Mouse (Mus musculus) cerebellum, adult 18-20 months (tissue): ENCODE data around the gene G3bp2.
"Not testable (repeated sequence)": the region's sequence is repeated elsewhere in the genome, so short reads cannot be mapped to it uniquely, and the experiment has no call there.

ENCODE experiments used
- DNase-seq, 2 experiments: peaks; one replicate each; pipeline ENCODE4 v3.0.0; 2021

The G3bp2 gene

GRCm38 (mm10) chr5:92083417-92084038 lies at the start of gene G3bp2:
Gene G3bp2, minus strand, starts transcription at chr5:92083719.
- peak; percentile 95 to 97 for DNase-seq

DNA sequence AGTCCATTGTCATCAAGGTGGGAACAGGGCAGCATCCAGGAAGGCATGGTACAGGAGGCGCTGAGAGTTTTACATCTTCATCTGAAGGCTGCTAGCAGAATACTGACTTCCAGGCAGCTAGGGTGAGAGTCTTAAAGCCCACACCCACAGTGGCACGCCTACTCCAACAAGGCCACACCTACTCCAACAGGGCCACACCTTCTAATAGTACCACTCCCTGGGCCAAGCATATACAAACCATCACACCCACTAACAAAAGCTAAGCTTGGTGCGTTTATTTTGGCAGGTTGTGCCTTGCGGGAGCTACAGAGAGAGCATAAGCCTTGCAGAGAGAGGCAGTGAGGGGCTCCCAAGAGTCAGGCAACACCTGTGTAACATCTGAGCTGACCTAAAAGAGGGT lies 49.5 kb upstream of the G3bp2 start:
- not testable (repeated sequence) for DNase-seq

- no peak for DNase-seq
Measured at GRCm38 (mm10) chr5:92132127-92132526, 48.6 kb upstream of the G3bp2 start.

DNA sequence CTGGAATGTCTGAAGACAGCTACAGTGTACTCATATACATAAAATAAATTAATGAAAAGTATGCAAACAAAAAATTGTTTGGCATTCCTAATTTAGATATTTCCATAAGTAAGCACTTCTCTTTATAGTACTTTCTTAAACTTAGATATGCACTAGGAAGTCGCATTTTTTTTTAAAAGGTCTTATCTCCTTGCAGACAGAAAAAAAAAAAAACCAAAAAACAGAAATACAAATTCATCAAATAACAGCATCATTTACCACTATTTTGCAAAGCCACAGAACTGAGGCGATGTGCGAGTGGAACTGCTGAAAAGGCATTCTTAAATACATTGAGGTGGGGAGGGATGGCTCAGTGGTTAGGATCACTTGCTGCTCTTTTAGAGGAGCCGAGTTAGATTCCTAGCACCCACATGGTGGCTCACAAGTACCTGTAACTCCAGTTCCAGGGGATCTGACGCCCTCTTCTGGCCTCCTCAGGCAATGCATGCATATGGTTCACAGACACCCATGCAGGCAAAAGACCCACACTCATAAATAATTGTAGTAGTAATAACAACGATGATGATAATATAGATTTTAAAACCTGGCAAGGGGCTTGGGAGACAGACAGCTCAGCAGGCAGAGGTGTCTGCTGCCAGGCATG lies 46.6 kb upstream of the G3bp2 start:
- DNase-seq: no peak

DNA sequence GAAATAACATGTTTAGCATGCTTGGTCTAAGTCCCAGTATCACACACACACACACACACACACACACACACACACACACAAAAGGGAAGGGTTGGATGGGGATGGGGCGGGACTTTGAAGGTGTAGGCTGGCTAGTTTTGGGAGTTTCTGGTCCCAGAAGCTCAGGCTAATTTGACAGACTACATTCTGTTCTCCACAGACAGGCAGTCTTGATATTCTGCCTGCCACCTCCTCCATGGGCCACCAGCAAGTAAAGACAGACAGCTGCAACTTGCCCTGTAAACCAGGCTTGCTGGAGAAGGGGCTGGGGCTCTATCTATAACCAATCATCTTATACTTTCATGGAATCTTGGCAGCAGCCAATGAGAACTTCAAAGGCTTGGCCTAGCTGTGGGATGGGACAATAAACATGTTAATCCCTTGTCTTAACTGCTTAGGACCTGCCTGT lies 45.8 kb upstream of the G3bp2 start:
- no peak for DNase-seq

DNA sequence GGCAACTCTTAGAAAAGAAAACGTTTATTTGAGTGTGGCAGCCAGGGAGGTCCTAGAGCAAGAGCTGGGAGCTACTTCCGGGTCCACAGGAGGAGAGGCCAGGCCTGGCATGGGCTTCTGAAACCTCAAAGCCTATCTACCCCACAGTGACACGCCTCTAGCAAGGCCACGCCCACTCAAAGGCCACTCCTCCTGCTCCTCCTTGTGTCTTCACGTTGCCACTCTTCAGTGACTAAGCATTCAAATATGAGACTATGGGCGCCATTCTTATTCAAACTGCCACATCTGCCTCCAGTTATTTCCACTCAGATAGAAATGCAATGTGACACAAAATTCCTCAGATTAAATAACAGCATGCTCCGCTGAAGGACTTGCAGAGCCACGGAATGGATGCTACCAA lies 45.1 kb upstream of the G3bp2 start:
- DNase-seq: no peak

DNA sequence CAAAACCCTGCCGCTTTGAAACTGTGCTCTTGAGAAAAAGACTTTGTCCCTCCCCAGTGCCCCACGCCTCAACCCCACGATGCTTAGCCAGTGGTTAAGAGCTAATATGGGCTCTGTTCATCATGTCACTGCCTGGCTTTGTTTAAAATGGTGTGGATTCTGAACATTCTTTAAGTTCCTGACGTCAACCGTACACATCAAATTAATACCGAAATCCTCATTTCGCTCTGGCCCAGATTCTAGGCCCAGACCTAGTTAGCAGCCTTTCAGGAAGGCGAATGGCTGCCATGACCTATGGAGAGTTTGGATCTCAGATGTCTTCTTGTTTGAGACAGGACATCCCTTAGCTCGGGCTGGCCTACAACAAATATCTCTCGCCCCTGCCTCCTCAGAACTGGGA lies 44.2 kb upstream of the G3bp2 start:
- no peak for DNase-seq

DNA sequence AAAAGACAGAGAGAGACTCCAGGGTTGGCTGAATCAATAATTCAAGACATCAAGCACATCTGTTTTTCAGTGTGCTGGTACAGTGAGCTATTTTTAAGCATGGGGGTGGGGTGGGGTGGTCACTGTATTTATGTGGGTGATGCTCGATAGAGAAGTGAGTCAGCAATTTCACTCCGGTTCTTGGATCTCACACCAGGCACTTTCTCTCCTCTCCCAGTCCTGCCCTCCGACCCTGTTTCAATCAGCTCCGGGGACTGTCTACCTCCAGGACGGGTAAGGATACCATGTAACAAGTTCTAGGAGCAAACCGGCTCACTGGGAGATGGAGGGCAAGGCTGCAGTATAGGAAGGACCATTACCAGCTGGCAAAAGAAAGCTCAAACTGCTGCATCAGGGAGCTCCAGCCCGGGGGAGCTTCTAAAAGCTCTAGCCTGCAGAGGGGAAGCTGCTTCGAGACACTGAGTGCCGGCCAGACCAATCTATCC lies 43.7 kb upstream of the G3bp2 start:
- no peak for DNase-seq

GRCm38 (mm10) chr5:92125446-92125845 lies 41.9 kb upstream of the G3bp2 start:
- DNase-seq: no peak

DNA sequence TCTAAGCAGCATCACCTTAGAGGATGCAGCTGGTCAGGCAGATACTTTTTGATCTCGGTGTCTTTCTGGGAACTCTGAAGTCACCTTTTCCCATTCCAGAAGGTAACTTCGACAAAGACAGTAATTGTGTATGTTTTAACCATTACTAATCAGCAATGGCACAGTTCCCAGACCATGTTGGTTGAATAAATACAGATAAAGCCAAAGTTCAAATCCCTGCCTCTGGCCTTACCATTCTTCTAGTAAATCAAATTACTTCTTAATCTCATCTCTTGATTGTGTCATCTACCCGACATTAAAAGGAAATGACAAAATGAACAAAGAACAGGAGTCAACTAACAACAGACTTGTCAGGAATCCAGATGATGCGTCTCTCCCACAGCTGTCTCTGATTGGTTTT lies 38.1 kb upstream of the G3bp2 start:
- DNase-seq: no peak

- peak; percentile 77 to 78 for DNase-seq
Measured at GRCm38 (mm10) chr5:92117823-92118403, 34.4 kb upstream of the G3bp2 start.

- no peak for DNase-seq
Measured at GRCm38 (mm10) chr5:92114939-92115338, 31.4 kb upstream of the G3bp2 start.

DNA sequence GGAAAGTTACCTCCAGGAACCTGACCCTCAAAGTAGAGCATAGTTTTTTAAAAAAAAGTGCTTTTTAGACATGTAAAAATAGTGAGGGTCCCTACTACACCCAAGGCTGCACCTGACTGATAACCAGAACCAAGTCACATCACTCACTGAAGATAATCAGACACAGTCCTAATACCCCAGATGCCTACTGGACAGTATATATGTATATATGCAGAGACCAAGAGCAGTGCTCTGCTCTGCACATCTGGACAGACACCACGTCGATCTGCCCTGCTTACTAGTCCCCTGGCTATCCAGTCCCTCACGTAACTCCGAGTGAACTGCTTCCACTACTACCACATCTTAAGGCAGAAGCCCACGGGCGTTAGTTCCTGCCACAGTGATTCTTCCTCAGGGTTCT lies 30.7 kb upstream of the G3bp2 start:
- DNase-seq: no peak

DNA sequence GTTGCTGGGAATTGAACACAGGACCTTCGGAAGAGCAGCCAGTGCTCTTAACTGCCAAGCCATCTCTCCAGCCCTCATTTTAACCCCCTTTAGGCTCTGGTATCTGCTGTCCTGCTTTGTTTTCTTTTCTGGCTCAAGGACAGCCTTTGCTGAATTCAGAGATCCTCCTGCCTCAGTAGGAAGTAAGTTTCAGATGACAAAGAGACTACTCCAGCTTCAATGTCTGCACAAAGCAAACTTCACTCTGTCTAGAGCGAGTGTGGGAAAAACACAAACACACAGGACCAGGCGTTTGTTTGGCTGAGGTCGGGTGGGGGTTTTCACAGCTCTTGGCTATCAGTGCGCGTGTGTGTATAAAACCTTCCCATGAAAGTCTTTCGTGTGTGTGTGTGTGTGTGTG lies 30.0 kb upstream of the G3bp2 start:
- DNase-seq: no peak

GRCm38 (mm10) chr5:92112585-92112984 lies 29.1 kb upstream of the G3bp2 start:
- DNase-seq: no peak

GRCm38 (mm10) chr5:92112175-92112574 lies 28.7 kb upstream of the G3bp2 start:
- DNase-seq: no peak

- DNase-seq: no peak
Measured at GRCm38 (mm10) chr5:92110818-92111355, 27.4 kb upstream of the G3bp2 start.

- DNase-seq: no peak
Measured at GRCm38 (mm10) chr5:92107282-92107681, 23.8 kb upstream of the G3bp2 start.

- DNase-seq: peak; percentile 42 to 45
Measured at GRCm38 (mm10) chr5:92106327-92107125, 23.0 kb upstream of the G3bp2 start.

DNA sequence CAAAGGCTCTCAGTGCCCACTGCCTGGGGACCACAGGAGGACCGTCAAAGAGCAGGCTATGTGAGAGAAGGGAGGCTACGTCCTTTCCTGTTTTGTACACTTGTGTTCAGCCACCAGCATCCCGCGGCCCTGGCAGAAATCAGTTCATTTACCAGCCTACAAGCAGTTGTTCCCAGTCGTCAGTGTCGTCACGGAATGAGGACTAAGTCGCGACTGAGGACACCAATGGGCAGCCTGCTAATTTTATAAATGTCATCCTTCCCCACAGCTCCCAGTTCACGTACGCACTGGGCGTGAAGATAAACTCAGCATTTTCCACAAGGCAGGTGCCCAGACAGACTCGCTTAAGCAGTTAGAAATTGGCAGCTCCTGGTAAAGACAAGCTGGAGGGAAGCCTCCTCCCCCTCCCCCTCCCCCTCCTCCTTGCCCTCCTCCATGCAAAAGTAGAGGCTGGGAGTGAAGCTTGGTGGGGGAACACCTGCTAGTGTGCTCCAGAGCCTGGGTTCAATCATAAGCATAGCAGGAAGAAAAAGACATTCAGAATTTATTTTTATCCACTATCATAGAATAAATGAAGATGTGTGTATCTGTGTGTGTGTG lies 20.4 kb upstream of the G3bp2 start:
- no peak for DNase-seq

- DNase-seq: no peak
Measured at GRCm38 (mm10) chr5:92103062-92103461, 19.5 kb upstream of the G3bp2 start.

DNA sequence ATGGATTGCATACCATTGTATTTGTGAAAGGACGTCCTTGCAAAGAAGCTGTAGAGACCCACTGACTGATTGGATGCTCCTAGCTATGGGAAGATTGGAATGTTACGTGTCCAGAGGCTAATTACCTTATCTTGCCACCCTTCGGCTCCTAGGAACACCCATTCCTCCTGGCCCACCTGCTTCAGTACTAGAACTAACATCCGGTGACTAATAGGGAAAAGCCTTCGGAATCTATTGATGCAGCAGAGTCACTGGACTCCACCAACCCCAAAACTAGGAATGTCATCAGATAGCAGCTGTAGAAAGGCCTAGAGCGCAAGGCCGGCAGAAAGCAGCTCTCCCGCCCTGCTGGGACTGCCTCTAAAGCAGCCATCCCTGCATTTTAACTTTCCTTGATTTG lies 18.1 kb upstream of the G3bp2 start:
- DNase-seq: no peak
